Mouse (Mus musculus) intestine, embryonic 15.5 days (tissue): ENCODE measurements around the gene Cldn7. TPM values are rescaled to one million over a fixed set of nuclear protein-coding genes. Genes with fewer than 3 reads are reported as not detected.
"Not testable (repeated sequence)": the region's sequence is repeated elsewhere in the genome, so short reads cannot be mapped to it uniquely, and the experiment has no call there.

ENCODE experiments used
- ATAC-seq: fragments of 200-750 bp; cut with Nextera tagmentation; 2 replicates; pipeline ENCODE4 v1.8.0; 2017; ENCODE audit warnings: moderate TSS enrichment, moderate library complexity
- H3K27ac ChIP-seq: fragments of 300-500 bp; sonication (generic); 2 replicates; pipeline ENCODE4 v1.5.1; 2015; ENCODE audit warnings: mild to moderate bottlenecking, inconsistent platforms
- H3K27me3 ChIP-seq: fragments of 300-500 bp; sonication (generic); replicated peaks from 2 replicates; pipeline ENCODE4 v1.6.1; 2015; ENCODE audit warnings: inconsistent platforms
- H3K36me3 ChIP-seq: fragments of 300-500 bp; sonication (generic); 2 replicates; pipeline ENCODE4 v1.6.1; 2015; ENCODE audit warnings: inconsistent platforms
- H3K4me1 ChIP-seq: fragments of 300-500 bp; sonication (generic); replicated peaks from 2 replicates; pipeline ENCODE4 v1.6.1; 2015; ENCODE audit warnings: inconsistent platforms
- H3K4me2 ChIP-seq: fragments of 300-500 bp; sonication (generic); replicated peaks from 2 replicates; pipeline ENCODE4 v1.6.1; 2015; ENCODE audit warnings: mild to moderate bottlenecking, inconsistent platforms
- H3K4me3 ChIP-seq: fragments of 300-500 bp; sonication (generic); replicated peaks from 2 replicates; pipeline ENCODE4 v1.5.1; 2015; ENCODE audit warnings: inconsistent platforms
- H3K9ac ChIP-seq: fragments of 300-500 bp; sonication (generic); 2 replicates; pipeline ENCODE4 v1.6.1; 2015; ENCODE audit warnings: inconsistent platforms
- H3K9me3 ChIP-seq: fragments of 300-500 bp; sonication (generic); 2 replicates; pipeline ENCODE4 v1.6.1; 2016; ENCODE audit warnings: inconsistent platforms
- WGBS: fragments of 180-500 bp; shearing (Covaris S2); methylation state at CpG from one replicate; pipeline ENCODE4 v1.1.7; 2015; 5-methylcytosine and 5-hydroxymethylcytosine counted together
- microRNA counts: library from miRNA; unstranded; fragments of <30 nt; microRNA quantifications from one replicate; lab custom pipeline; 2016
- polyA plus RNA-seq: library from polyadenylated mRNA; unstranded; fragments of >200 nt; fragmentation: Nextera tagmentation; extraction: Ambion mirVana; gene quantifications from 2 replicates; pipeline ENCODE4 v1.2.1, GENCODE M21; 2015

The Cldn7 gene
- polyA plus RNA-seq, 1 experiment from 2014 or later, result 977 TPM

DNA sequence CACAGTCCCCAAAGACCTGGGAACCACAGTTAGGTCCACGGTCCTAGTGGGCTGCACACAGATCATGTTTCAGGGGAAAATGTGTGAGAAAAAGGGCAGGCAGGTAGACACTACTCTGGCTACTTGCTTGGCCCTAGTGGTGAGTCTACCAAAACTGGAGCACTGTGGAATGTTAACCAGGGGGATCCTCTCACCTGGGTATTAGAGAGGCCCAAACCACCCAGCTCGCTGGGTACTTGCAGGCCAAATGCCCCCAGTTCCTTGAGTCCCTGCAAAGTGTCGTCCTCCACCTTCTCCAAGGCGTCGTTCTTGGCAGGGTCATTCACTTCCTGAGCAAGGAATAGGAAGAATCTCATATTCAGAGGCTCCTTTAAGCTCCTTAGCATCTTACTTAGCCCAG is 49.5 kb downstream of the Cldn7 start:
- H3K9me3 ChIP-seq, result no peaks in the 10 kb centered on the region
- H3K4me3 ChIP-seq, result no peak overlapping the region

DNA sequence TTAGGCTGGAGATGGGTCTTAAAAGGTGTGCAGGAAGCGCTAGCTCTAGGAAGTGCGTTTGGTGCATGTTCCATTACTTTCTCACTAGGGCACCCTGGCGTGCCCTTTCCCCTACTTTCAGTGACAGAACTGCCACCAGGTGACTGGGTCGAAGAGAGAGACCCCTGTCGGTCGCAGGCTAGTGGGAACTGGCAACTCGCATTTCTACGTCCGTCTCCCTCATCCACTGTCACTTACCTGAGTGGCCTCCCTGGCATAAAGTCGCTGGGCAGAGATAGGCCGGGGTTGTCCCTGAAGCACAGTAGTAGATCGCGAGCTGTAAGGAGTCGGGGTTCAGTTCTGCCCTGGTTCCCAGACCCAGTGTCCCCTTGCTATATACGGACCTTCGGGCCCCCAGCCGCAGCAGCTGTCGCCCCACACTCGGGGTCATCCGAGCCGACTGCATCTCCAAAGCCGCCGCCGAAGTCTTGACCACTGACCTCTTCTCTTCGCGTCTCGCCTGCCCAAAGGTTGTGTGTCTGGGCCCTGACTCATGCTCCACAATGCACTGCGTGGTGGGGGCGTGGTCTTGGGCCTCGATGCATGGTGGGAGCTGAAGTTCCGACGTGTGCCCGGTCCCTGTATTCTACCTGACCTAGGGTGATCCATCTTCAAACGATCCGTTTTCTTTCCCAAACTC is 50.4 kb downstream of the Cldn7 start, which contains the start of gene Acadvl:
Acadvl (minus strand) TSS at position 532 of the 679 bp plus-strand sequence.
- Histone ChIP-seq H3K4me3 (peak within 1 kb of the TSS; percentile 58), H3K36me3 (peaks cover 25% of the 10 kb centered on the region), H3K9ac (peak within 1 kb of the TSS; percentile 59), H3K4me2 (peak within 1 kb of the TSS; percentile 69), H3K4me1 (peaks cover 36% of the 10 kb centered on the region), H3K27ac (peak within 1 kb of the TSS; percentile 65), H3K27me3 (no peaks in the 10 kb centered on the region), H3K9me3 (no peaks in the 10 kb centered on the region)
- peak; percentile 93 for ATAC-seq
- WGBS, result under 1% methylated on average over 35 of the region's 35 CpGs

More for the DNA sequence above, 49.5 kb downstream of the Cldn7 start:
- ATAC-seq, result no peak
- Histone ChIP-seq H3K27ac (no peak overlapping the region), H3K4me2 (peak overlapping the region; percentile 69; the same call in 1 of the 2 replicates), H3K36me3 (peaks cover 33% of the 10 kb centered on the region), H3K27me3 (no peaks in the 10 kb centered on the region), H3K9ac (no peak overlapping the region), H3K4me1 (peaks cover 27% of the 10 kb centered on the region)
- WGBS, result 49% methylated on average over 5 of the region's 5 CpGs

DNA sequence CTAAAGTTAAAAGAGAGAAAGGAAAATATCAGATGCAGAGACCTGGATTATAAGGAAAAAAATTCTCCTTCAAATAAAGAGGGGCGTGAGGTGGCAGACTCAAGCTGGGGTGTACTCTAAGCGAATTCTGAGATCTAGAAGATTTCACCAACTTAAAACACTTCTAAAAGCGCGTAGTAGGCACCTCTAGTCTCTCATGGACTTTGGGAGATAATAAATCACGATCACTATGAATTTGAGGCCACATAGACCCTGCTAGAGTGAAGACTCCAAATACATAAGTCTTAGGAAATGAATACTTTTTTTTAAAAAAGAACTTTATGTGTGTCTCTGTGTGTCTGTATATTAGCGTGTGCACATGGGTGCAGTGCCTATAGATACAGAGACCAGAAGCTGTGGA is 51.1 kb downstream of the Cldn7 start:
- no peak overlapping the region for H3K27ac ChIP-seq
- no peaks in the 10 kb centered on the region for H3K9me3 ChIP-seq
- H3K9ac ChIP-seq, result no peak overlapping the region
- no peak for ATAC-seq
- peaks cover 21% of the 10 kb centered on the region for H3K36me3 ChIP-seq
- H3K4me1 ChIP-seq, result peaks cover 40% of the 10 kb centered on the region
- H3K4me3 ChIP-seq, result peak overlapping the region; percentile 58; the same call in 1 of the 2 replicates
- no peaks in the 10 kb centered on the region for H3K27me3 ChIP-seq
- H3K4me2 ChIP-seq, result peak overlapping the region; percentile 69
- 64% methylated on average over 6 of the region's 6 CpGs for WGBS

DNA sequence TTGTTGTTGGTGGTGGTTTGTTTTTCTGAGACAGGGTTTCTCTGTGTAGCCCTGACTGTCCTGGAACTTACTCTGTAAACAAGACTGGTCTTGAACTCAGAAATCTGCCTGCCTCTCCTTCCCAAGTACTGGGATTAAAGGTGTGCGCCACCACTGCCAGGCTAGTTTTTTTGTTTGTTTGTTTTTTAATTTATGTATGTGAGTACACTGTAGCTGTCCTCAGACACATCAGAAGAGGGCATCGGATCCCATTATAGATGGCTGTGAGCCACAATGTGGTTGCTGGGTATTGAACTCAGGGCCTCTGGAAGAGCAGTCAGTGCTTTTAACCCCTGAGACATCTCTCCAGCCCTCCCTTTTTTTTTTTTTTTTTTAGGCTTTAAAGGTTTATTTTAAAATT is 51.6 kb downstream of the Cldn7 start:
- 78% methylated on average over 2 of the region's 2 CpGs for WGBS
- H3K9me3 ChIP-seq, H3K4me3 ChIP-seq, H3K27ac ChIP-seq, H3K27me3 ChIP-seq, H3K4me2 ChIP-seq, H3K9ac ChIP-seq, ATAC-seq: not testable (repeated sequence)
- peaks cover 40% of the 10 kb centered on the region for H3K4me1 ChIP-seq
- peaks cover 16% of the 10 kb centered on the region for H3K36me3 ChIP-seq

DNA sequence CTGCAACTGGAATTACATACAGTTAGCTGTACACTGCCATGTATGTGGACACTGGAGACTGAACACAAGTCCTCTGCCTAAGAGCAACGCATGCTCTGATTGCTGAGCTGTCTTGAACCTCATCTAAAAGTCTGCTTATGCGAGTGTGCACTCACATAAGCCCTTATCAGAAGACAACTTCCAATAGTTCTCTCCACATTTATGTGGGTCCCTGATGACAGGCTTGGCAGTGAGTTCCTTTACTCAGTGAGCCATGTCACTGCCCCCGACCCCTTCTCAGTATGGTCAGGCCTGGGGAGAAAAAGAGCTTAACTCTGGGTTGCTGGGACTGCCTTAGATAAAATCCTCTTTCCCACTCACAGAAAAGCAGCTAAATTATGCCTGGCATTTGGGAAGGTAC is 52.1 kb downstream of the Cldn7 start, which contains the start of gene Dlg4:
Dlg4 (plus strand) TSS at position 274 of the 400 bp plus-strand sequence.
- no peak for ATAC-seq
- peaks cover 12% of the 10 kb centered on the region for H3K36me3 ChIP-seq
- H3K4me2 ChIP-seq, result peak within 1 kb of the TSS; percentile 74
- peak within 1 kb of the TSS; percentile 57; the same call in 1 of the 2 replicates for H3K4me3 ChIP-seq
- H3K27ac ChIP-seq, result peak within 1 kb of the TSS; percentile 51; the same call in 1 of the 2 replicates
- peak within 1 kb of the TSS; percentile 69 for H3K9ac ChIP-seq
- 77% methylated on average over 3 of the region's 3 CpGs for WGBS
- no peaks in the 10 kb centered on the region for H3K9me3 ChIP-seq
- H3K4me1 ChIP-seq, result peaks cover 40% of the 10 kb centered on the region
- H3K27me3 ChIP-seq, result no peaks in the 10 kb centered on the region

DNA sequence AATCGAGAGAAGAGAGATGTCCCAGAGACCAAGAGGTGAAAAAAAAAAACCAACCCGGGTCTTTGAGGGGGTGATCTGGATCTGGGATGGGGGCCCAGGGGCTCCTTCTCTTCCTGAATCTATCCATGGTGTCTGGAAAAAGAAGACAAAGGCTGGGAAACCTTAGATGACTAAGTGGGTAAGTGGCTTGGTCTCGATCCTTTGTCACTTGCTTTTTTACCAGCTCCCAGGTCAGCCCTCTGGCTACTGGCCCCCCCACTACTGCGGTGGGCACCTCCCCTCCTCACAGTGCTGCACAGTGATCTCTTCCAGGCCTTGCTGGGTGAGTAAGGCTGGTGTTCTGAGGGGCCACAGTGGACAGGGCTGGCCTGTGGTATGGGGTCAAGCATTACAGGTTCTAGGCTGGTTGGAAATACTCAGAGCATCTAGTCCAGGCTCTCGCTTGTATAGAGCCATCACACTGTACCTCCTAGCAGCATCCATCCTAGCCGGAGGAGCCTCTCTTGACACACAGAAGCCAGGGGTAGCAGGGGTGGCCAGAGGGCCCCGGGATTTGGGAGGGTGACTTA is 52.7 kb downstream of the Cldn7 start:
- Histone ChIP-seq H3K9me3 (no peaks in the 10 kb centered on the region), H3K9ac (peak overlapping the region; percentile 69), H3K4me3 (no peak overlapping the region), H3K27ac (0 out of 2 replicates have a peak overlapping the region, but pooled peaks have one; percentile 51), H3K4me2 (peak overlapping the region; percentile 74), H3K27me3 (no peaks in the 10 kb centered on the region), H3K4me1 (peaks cover 40% of the 10 kb centered on the region), H3K36me3 (peaks cover 6% of the 10 kb centered on the region; the same call in 1 of the 2 replicates)
- ATAC-seq, result no peak
- 48% methylated on average over 7 of the region's 7 CpGs for WGBS

MicroRNAs encoded within 50 kb of the gene (microRNA counts, 519-probe panel; counts per million panel counts)
- microRNA mmu-miR-324-3p (lab: Ali Mortazavi, UCI), result 97.1 counts per million, percentile 29 among the panel's probes with 10 or more counts
- 2,789 counts per million, percentile 72 among the panel's probes with 10 or more counts for microRNA mmu-miR-324-5p (lab: Ali Mortazavi, UCI)

Other genes starting within 250 kb of the Cldn7 start
- 18.1 and 19.1 TPM in 2 replicates for gene Polr2a, start 206.1 kb upstream of the Cldn7 start, polyA plus RNA-seq
- 0.15 and 0.16 TPM in 2 replicates for gene Slc35g3, start 202.8 kb upstream of the Cldn7 start, polyA plus RNA-seq
- 2.3 and 2.4 TPM in 2 replicates for gene Zbtb4, start 198.9 kb upstream of the Cldn7 start, polyA plus RNA-seq
- gene Chrnb1, start 168.8 kb upstream of the Cldn7 start, polyA plus RNA-seq, result 3.5 and 4.3 TPM in 2 replicates
- gene Fgf11, start 162.9 kb upstream of the Cldn7 start, polyA plus RNA-seq, result 1.2 and 1.4 TPM in 2 replicates
- gene Tmem102, start 159.2 kb upstream of the Cldn7 start, polyA plus RNA-seq, result 31.2 and 31.4 TPM in 2 replicates
- gene Gm39566, start 149.5 kb upstream of the Cldn7 start, polyA plus RNA-seq, result not detected in 2 replicates
- not detected in 2 replicates for gene Spem2, start 146.3 kb upstream of the Cldn7 start, polyA plus RNA-seq
- gene Spem1, start 142.6 kb upstream of the Cldn7 start, polyA plus RNA-seq, result 0.21 TPM in 1 of 2 replicates, not detected in the other
- 5.2 and 5.3 TPM in 2 replicates for gene Nlgn2, start 127.0 kb upstream of the Cldn7 start, polyA plus RNA-seq
- gene Tmem256, start 126.3 kb upstream of the Cldn7 start, polyA plus RNA-seq, result 442 and 459 TPM in 2 replicates
- gene Plscr3, start 118.4 kb upstream of the Cldn7 start, polyA plus RNA-seq, result 70.4 and 74.6 TPM in 2 replicates
- gene Tnk1, start 106.0 kb upstream of the Cldn7 start, polyA plus RNA-seq, result 14.4 and 16.4 TPM in 2 replicates
- not detected in 2 replicates for gene Tmem95, start 86.8 kb upstream of the Cldn7 start, polyA plus RNA-seq
- 5.2 and 5.5 TPM in 2 replicates for gene Kctd11, start 83.4 kb upstream of the Cldn7 start, polyA plus RNA-seq
- 4.8 and 5.9 TPM in 2 replicates for gene Acap1, start 69.2 kb upstream of the Cldn7 start, polyA plus RNA-seq
- 7.7 and 7.9 TPM in 2 replicates for gene 2810408A11Rik, start 63.8 kb upstream of the Cldn7 start, polyA plus RNA-seq
- 7.0 and 10.0 TPM in 2 replicates for gene Neurl4, start 63.7 kb upstream of the Cldn7 start, polyA plus RNA-seq
- 68.1 and 68.5 TPM in 2 replicates for gene Gps2, start 50.9 kb upstream of the Cldn7 start, polyA plus RNA-seq
- gene Eif5a, start 42.8 kb upstream of the Cldn7 start, polyA plus RNA-seq, result 1,625 and 1,693 TPM in 2 replicates
- 2.5 and 3.1 TPM in 2 replicates for gene Ybx2, start 29.0 kb upstream of the Cldn7 start, polyA plus RNA-seq
- 20.4 and 21.8 TPM in 2 replicates for gene Slc2a4, start 16.6 kb upstream of the Cldn7 start, polyA plus RNA-seq
- 23.2 and 26.3 TPM in 2 replicates for gene Ctdnep1, start 16.4 kb downstream of the Cldn7 start, polyA plus RNA-seq
- gene Elp5, start 17.7 kb downstream of the Cldn7 start, polyA plus RNA-seq, result 102 and 105 TPM in 2 replicates
- gene Gabarap, start 26.4 kb downstream of the Cldn7 start, polyA plus RNA-seq, result 529 and 559 TPM in 2 replicates
- gene Phf23, start 31.0 kb downstream of the Cldn7 start, polyA plus RNA-seq, result 58.6 and 61.3 TPM in 2 replicates
- 30.5 and 31.8 TPM in 2 replicates for gene Dvl2, start 35.8 kb downstream of the Cldn7 start, polyA plus RNA-seq
- 114 and 128 TPM in 2 replicates for gene Acadvl, start 50.6 kb downstream of the Cldn7 start, polyA plus RNA-seq
- gene Dlg4, start 52.2 kb downstream of the Cldn7 start, polyA plus RNA-seq, result 7.2 and 8.5 TPM in 2 replicates
- gene Asgr1, start 89.3 kb downstream of the Cldn7 start, polyA plus RNA-seq, result 0.19 and 0.56 TPM in 2 replicates
- gene Asgr2, start 127.9 kb downstream of the Cldn7 start, polyA plus RNA-seq, result 0.21 and 0.43 TPM in 2 replicates
- 0.72 and 0.80 TPM in 2 replicates for gene Mgl2, start 165.6 kb downstream of the Cldn7 start, polyA plus RNA-seq
- gene Clec10a, start 191.4 kb downstream of the Cldn7 start, polyA plus RNA-seq, result 0.98 and 1.2 TPM in 2 replicates
- 2.9 and 3.7 TPM in 2 replicates for gene Slc16a11, start 248.0 kb downstream of the Cldn7 start, polyA plus RNA-seq